Mouse (Mus musculus) MEL (cell line): ENCODE data around the gene Ankfn1.

Experiments used
- CTCF ChIP-seq, 3 experiments: IDR thresholded peaks in 2 of 3; conservative IDR thresholded peaks in 1 of 3; 2 replicates each; pipeline ENCODE4 v1.5.1; 2011 to 2012; ENCODE audit warnings: low read length in 3 of 3, low read depth in 2 of 3, mild to moderate bottlenecking in 2 of 3, improper control_type of control experiment in 1 of 3, inconsistent platforms in 1 of 3, mixed read lengths in 1 of 3, moderate library complexity in 1 of 3; ENCODE audit not compliant: control insufficient read depth in 1 of 3, insufficient read depth in 1 of 3, poor library complexity in 1 of 3, severe bottlenecking in 1 of 3
- E2F4 ChIP-seq: IDR thresholded peaks from 2 replicates; pipeline ENCODE4 v1.6.1; 2011; ENCODE audit warnings: low read depth, low read length, improper control_type of control experiment, borderline replicate concordance
- EP300 ChIP-seq, 2 experiments: IDR thresholded peaks; 2 replicates each; pipeline ENCODE4 v1.6.1; 2011; ENCODE audit warnings: improper control_type of control experiment in 2 of 2, low read length in 2 of 2, low read depth in 1 of 2, mild to moderate bottlenecking in 1 of 2
- JUND ChIP-seq: IDR thresholded peaks from 2 replicates; pipeline ENCODE4 v1.6.1; 2011; ENCODE audit warnings: low read depth, mild to moderate bottlenecking, improper control_type of control experiment, low read length
- MAFK ChIP-seq: IDR thresholded peaks from 2 replicates; pipeline ENCODE4 v1.6.1; 2011; ENCODE audit warnings: low read depth, mild to moderate bottlenecking, low read length, improper control_type of control experiment, borderline replicate concordance
- NRF1 ChIP-seq: IDR thresholded peaks from 2 replicates; pipeline ENCODE4 v1.6.1; 2014; ENCODE audit warnings: low read depth, mild to moderate bottlenecking, inconsistent platforms, low read length, improper control_type of control experiment, moderate library complexity; ENCODE audit not compliant: poor library complexity, insufficient read depth, severe bottlenecking
- POLR2A ChIP-seq, 2 experiments: IDR thresholded peaks; 2 replicates each; pipeline ENCODE4 v1.6.1; 2011 to 2012; ENCODE audit warnings: low read length in 2 of 2, mild to moderate bottlenecking in 2 of 2, control low read depth in 1 of 2, improper control_type of control experiment in 1 of 2, low read depth in 1 of 2, moderate library complexity in 1 of 2; ENCODE audit not compliant: control insufficient read depth in 1 of 2, insufficient read depth in 1 of 2, poor library complexity in 1 of 2
- RCOR1 ChIP-seq: IDR thresholded peaks from 2 replicates; pipeline ENCODE4 v1.6.1; 2012; ENCODE audit warnings: low read depth, mild to moderate bottlenecking, inconsistent platforms, low read length, improper control_type of control experiment
- SMC3 ChIP-seq: IDR thresholded peaks from 2 replicates; pipeline ENCODE4 v1.6.1; 2011; ENCODE audit warnings: low read depth, low read length, improper control_type of control experiment
- ZKSCAN1 ChIP-seq: IDR thresholded peaks from 2 replicates; pipeline ENCODE4 v1.6.1; 2012; ENCODE audit warnings: low read depth, mild to moderate bottlenecking, inconsistent platforms, low read length, improper control_type of control experiment, moderate library complexity
- ZMIZ1 ChIP-seq: IDR thresholded peaks from 2 replicates; pipeline ENCODE4 v1.6.1; 2012; ENCODE audit warnings: low read depth, mild to moderate bottlenecking, inconsistent platforms, low read length, improper control_type of control experiment, moderate library complexity

GRCm38 (mm10) chr11:89602966-89603365 is 174.5 kb downstream of the Ankfn1 start:
- TF ChIP-seq EP300 (IDR thresholded peaks at IDR 0.05; ENCODE audit: low read depth in 1 of 2, low read length in 2 of 2): no peak
- TF ChIP-seq ZKSCAN1: no peak
- TF ChIP-seq POLR2A (IDR thresholded peaks at IDR 0.05; ENCODE audit: control insufficient read depth in 1 of 2, insufficient read depth in 1 of 2, low read depth in 1 of 2, low read length in 2 of 2, poor library complexity in 1 of 2): no peak
- no peak for TF ChIP-seq JUND
- TF ChIP-seq CTCF (IDR thresholded peaks at IDR 0.05 in 2 of 3, conservative IDR thresholded peaks at IDR 0.05 in 1 of 3; ENCODE audit: control insufficient read depth in 1 of 3, insufficient read depth in 1 of 3, low read depth in 2 of 3, low read length in 3 of 3, poor library complexity in 1 of 3, severe bottlenecking in 1 of 3): no peak
- TF ChIP-seq ZMIZ1: no peak
- TF ChIP-seq NRF1: no peak
- no peak for TF ChIP-seq SMC3
- TF ChIP-seq MAFK: no peak
- no peak for TF ChIP-seq RCOR1
- no peak for TF ChIP-seq E2F4
